Mouse (Mus musculus): ENCODE measurements around the gene Bend4.

DNA sequence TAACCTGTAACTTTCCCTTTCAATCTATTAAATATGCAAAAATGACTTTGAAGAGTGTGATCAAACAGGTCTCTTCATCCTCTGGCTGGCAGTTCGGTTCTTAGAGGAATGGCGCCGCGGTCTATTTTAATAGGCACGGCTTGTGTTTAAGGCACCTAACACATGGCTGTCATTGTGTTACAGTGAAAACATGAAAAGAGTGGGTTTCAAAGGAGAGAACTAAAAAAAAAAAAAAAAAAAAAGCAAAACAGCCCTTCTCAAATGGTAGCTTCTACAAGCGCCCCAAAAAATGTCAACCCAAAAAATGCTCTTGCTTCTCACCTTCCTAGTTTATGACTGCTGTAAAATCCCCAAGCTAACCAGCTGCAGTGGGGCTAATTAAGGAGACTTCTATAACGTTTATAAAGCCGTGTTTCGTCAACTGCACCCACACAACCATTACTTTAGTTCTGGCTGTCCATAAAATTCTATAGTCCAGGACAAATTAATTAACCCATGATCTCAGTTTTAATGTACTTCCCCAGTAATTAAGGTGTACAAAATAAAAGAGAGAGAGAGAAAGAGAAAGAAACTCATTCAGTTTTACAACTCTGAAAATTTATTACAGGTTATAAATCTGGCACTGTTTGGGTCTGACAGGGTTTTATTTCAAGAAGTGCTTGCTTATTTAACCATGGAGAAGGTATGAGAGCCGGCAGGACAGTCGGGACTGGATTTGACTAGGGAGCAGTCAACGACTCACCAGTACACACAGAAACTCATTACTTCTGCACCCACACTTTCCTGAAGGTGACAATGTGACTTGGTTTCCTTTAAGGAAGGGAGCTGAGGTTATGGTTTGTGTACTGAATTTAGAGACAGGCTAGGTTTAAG lies 27.3 kb downstream of the Bend4 start:
- no peak for TF ChIP-seq CTCF (IDR thresholded peaks at IDR 0.05; ENCODE audit: control insufficient read depth, insufficient read depth, insufficient replicate concordance, low read depth, low read length)
- no peak for TF ChIP-seq POLR2A (IDR thresholded peaks at IDR 0.05; ENCODE audit: control insufficient read depth, low read depth, low read length)
